20 mouse cellular contexts compared by ENCODE assay signal in the genomic region with DNA sequence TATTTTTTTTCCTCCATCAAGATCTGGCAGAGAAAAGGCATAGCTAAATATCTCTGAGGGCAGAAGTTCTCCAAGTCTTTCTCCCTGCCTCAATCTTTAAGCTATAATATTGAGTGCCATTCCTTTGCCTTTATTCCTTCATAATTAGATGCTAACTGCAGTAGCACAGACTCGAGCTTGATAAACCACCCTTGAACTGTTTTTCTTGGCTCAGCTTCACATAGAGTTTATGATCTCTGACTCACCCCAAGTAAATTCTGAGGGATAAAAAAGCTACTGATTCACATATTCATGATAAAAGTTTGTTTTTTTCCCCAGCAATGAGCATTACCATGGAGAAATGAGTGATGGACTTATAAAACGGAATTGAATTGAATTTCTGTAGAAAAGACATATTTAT.
DNase-seq lines count a peak whose midpoint lies in the region; ATAC-seq and TF ChIP-seq lines count a peak whose summit lies in the region.
"Had no signal": no experiment of that assay in that cellular context is flagged by ENCODE, and none has a peak within 500 bp of the region (broad histone marks: within the 10 kb centered on the region; RNA-seq: fewer than 3 reads in every experiment).

No protein-coding gene starts in this region.

- H3K4me2 ChIP-seq in forebrain, embryonic 16.5 days (ENCODE audit: low read length) = no peak overlapping the region
- H3K4me2 ChIP-seq: embryonic facial prominence, embryonic 15.5 days; forebrain, embryonic 15.5 days; hindbrain, embryonic 13.5 days had no signal

- H3K27me3 ChIP-seq in kidney, adult 2 months (replicated peaks; ENCODE audit: control insufficient read depth, insufficient read depth, low read length) = no peaks in the 10 kb centered on the region
- no peaks in the 10 kb centered on the region for H3K27me3 ChIP-seq in forebrain, embryonic 16.5 days (replicated peaks; ENCODE audit: control insufficient read depth, insufficient read depth, low read length)
- H3K27me3 ChIP-seq: CH12.LX; embryonic facial prominence, embryonic 15.5 days; forebrain, embryonic 15.5 days; hindbrain, embryonic 13.5 days had no signal

- TF ChIP-seq POLR2A in kidney, adult 2 months (IDR thresholded peaks at IDR 0.05; ENCODE audit: low read depth, low read length) = no peak

- H3K27ac ChIP-seq in kidney, adult 2 months (ENCODE audit: insufficient read depth, low read depth, low read length) = no peak overlapping the region
- no peak overlapping the region for H3K27ac ChIP-seq in forebrain, embryonic 16.5 days (ENCODE audit: low read length)
- H3K27ac ChIP-seq: embryonic facial prominence, embryonic 15.5 days; forebrain, embryonic 15.5 days; heart, embryonic 10.5 days; hindbrain, embryonic 13.5 days; hindbrain, postnatal 0 days had no signal

- H3K9me3 ChIP-seq in forebrain, embryonic 16.5 days (ENCODE audit: control insufficient read depth, low read length) = no peaks in the 10 kb centered on the region
- H3K9me3 ChIP-seq: embryonic facial prominence, embryonic 15.5 days; forebrain, embryonic 15.5 days; heart, embryonic 10.5 days; hindbrain, embryonic 13.5 days had no signal

- no peak for ATAC-seq in forebrain, embryonic 16.5 days
- ATAC-seq: forebrain, embryonic 15.5 days; hindbrain, postnatal 0 days had no signal

- H3K4me3 ChIP-seq in kidney, adult 2 months (ENCODE audit: insufficient read depth, low read depth, low read length) = no peak overlapping the region
- no peak overlapping the region for H3K4me3 ChIP-seq in forebrain, embryonic 16.5 days (replicated peaks; ENCODE audit: low read length)
- H3K4me3 ChIP-seq: embryonic facial prominence, embryonic 15.5 days; erythroblast, embryonic 14.5 days; forebrain, embryonic 15.5 days; heart, embryonic 10.5 days; hindbrain, embryonic 13.5 days had no signal

- peak; percentile 45 for DNase-seq in adrenal gland, adult 2 months
- no peak for DNase-seq in adrenal gland, adult 18-20 months (ENCODE audit: low spot score in 2 of 2)
- DNase-seq in kidney, adult 2 months = peak; percentile 4
- DNase-seq in kidney, adult 18-20 months = no peak
- peak; percentile 34 for DNase-seq in MN1 (ENCODE audit: low spot score)
- peak; percentile 9 for DNase-seq in adrenal gland, postnatal 14 days
- no peak for DNase-seq in thymus, postnatal 10 days (ENCODE audit: low spot score in 2 of 2)
- DNase-seq: cerebellum, adult 11-12 months; cerebellum, adult 9-10 months; embryo, embryonic 11 days; heart, postnatal 4 days; kidney, adult 11 months had no signal

- 31% methylated on average over 2 of the region's 2 CpGs for WGBS in kidney, adult 2 months
- 65% methylated on average over 2 of the region's 2 CpGs for WGBS in forebrain, embryonic 16.5 days

- H3K36me3 ChIP-seq in kidney, adult 2 months (ENCODE audit: control insufficient read depth, insufficient read depth, low read length) = no peaks in the 10 kb centered on the region
- no peaks in the 10 kb centered on the region for H3K36me3 ChIP-seq in forebrain, embryonic 16.5 days (ENCODE audit: control insufficient read depth, insufficient read depth)
- H3K36me3 ChIP-seq: embryonic facial prominence, embryonic 15.5 days; forebrain, embryonic 15.5 days; heart, embryonic 10.5 days; hindbrain, embryonic 13.5 days had no signal

- no peaks in the 10 kb centered on the region for H3K4me1 ChIP-seq in kidney, adult 2 months (ENCODE audit: control insufficient read depth, insufficient read depth, low read length)
- no peaks in the 10 kb centered on the region for H3K4me1 ChIP-seq in forebrain, embryonic 16.5 days (replicated peaks; ENCODE audit: control insufficient read depth, insufficient read depth, low read length)
- H3K4me1 ChIP-seq: embryonic facial prominence, embryonic 15.5 days; forebrain, embryonic 15.5 days; heart, embryonic 10.5 days; hindbrain, embryonic 13.5 days had no signal

- TF ChIP-seq CTCF in kidney, adult 2 months (conservative IDR thresholded peaks at IDR 0.05; ENCODE audit: insufficient read depth, insufficient read length, low read depth, low read length) = no peak

- H3K9ac ChIP-seq in forebrain, embryonic 16.5 days (replicated peaks; ENCODE audit: low read depth, low read length) = no peak overlapping the region
- H3K9ac ChIP-seq: embryonic facial prominence, embryonic 15.5 days; forebrain, embryonic 15.5 days; hindbrain, embryonic 13.5 days had no signal

Comparison
In these comparisons a context has a peak if more than half of its experiments do, and no peak if none do; other contexts are left out.
1. DNase-seq: peak in adrenal gland, adult 2 months (single experiment), kidney, adult 2 months (single experiment), MN1 (single experiment) and adrenal gland, postnatal 14 days (single experiment); none in adrenal gland, adult 18-20 months (0 of 2), kidney, adult 18-20 months (single experiment) and thymus, postnatal 10 days (0 of 2).